Mouse (Mus musculus) cerebellum, adult 11-12 months (tissue): ENCODE measurements around the gene Fam222b.
"Not testable (repeated sequence)": the region's sequence is repeated elsewhere in the genome, so short reads cannot be mapped to it uniquely, and the experiment has no call there.

Source experiments
- DNase-seq: peaks from one replicate; pipeline ENCODE4 v3.0.0; 2022

Fam222b gene

GRCm38 (mm10) chr11:78182961-78183844 is 88.7 kb downstream of the Fam222b start, which contains the start of gene Rpl23a:
Gene Rpl23a, minus strand, starts transcription at chr11:78183584.
- peak; percentile 88 for DNase-seq

GRCm38 (mm10) chr11:78183884-78184514 is 89.5 kb downstream of the Fam222b start:
- no peak for DNase-seq

- not testable (repeated sequence) for DNase-seq
Measured at GRCm38 (mm10) chr11:78184702-78185101, 90.2 kb downstream of the Fam222b start.

- no peak for DNase-seq
Measured at GRCm38 (mm10) chr11:78188331-78189233, 94.1 kb downstream of the Fam222b start, which contains the start of gene Rab34. Gene Rab34, plus strand, starts transcription at chr11:78188430.

GRCm38 (mm10) chr11:78189234-78190040 is 95.0 kb downstream of the Fam222b start:
- no peak for DNase-seq

- no peak for DNase-seq
Measured at GRCm38 (mm10) chr11:78190041-78190440, 95.6 kb downstream of the Fam222b start.

GRCm38 (mm10) chr11:78193113-78193512 is 98.7 kb downstream of the Fam222b start, which contains the start of gene Proca1:
Gene Proca1, plus strand, starts transcription at chr11:78193392.
- no peak for DNase-seq

GRCm38 (mm10) chr11:78194411-78195100 is 100.1 kb downstream of the Fam222b start:
- DNase-seq: no peak

GRCm38 (mm10) chr11:78195101-78195863 is 100.8 kb downstream of the Fam222b start:
- no peak for DNase-seq

GRCm38 (mm10) chr11:78202372-78202771 is 107.9 kb downstream of the Fam222b start:
- DNase-seq: no peak

- no peak for DNase-seq
Measured at GRCm38 (mm10) chr11:78204287-78204686, 109.8 kb downstream of the Fam222b start.

GRCm38 (mm10) chr11:78205361-78206206 is 111.1 kb downstream of the Fam222b start:
- no peak for DNase-seq
